Mouse (Mus musculus) megakaryocyte-erythroid progenitor cell, adult 5-6 weeks (primary cell): ENCODE results near the gene Ap1g2. TPM values are rescaled to one million over a fixed set of nuclear protein-coding genes. Genes with fewer than 3 reads are reported as not detected.

ENCODE experiments used
- ATAC-seq: replicated peaks from 2 replicates; pipeline ENCODE4 v1.8.0; 2016; ENCODE audit warnings: mild to moderate bottlenecking, inconsistent platforms; ENCODE audit not compliant: severe bottlenecking, poor library complexity, low FRiP score, low TSS enrichment
- total RNA-seq, 2 experiments: library from RNA; stranded (forward) in 1 of 2; stranded (reverse) in 1 of 2; fragments of 200-1000, 215-1000 nt in 1 of 2; fragments of >200 nt in 1 of 2; fragmentation: Nextera tagmentation in 1 of 2; gene quantifications; 2 replicates each; pipeline ENCODE4 v1.2.3; 2014 to 2017

The Ap1g2 gene
- total RNA-seq, 2 experiments from 2014 or later: 27.0 to 109 TPM

DNA sequence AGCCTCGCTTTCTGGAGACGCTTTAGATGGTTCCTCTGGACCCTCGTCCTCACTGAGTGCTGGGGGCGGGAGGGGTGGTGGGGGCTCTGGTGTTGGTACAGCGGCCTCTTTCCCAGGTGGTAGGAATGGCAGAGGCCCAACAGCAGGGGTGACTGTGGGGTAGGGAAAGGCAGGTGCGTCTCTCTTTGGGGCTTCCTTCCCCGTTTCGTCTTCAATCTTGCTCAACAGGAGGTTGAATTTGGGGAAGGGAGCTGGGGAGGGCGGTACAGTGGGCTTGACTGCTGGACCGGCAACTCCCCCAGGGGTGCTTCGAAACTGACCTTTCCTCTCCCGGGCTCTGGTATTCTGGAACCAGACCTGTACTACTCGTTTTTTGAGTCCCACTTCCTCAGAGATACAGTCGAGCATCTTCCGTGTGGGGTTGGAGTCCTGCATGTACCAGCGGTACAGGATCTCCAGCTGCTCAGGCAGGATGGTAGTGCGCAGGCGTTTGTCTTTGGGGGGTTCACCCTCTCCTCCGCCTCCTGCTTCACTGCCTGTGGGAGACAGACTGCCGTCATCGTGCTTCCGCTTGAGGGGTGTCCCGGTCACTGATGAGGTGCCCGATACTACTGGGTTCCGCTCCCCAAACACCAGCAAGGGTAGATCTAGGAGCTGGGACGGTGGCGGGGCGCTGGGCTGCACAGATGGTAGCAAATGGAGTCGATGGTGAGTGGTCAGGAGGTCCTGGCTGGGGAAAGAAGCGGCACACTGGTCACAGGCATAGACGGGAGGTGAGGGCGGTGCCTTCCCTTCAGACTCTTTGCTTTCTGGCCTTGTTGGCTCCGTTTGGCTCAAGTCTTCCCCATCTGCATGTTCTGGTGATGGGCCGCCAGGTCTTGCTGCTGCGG lies 41.7 kb downstream of the Ap1g2 start:
- no peak for ATAC-seq

DNA sequence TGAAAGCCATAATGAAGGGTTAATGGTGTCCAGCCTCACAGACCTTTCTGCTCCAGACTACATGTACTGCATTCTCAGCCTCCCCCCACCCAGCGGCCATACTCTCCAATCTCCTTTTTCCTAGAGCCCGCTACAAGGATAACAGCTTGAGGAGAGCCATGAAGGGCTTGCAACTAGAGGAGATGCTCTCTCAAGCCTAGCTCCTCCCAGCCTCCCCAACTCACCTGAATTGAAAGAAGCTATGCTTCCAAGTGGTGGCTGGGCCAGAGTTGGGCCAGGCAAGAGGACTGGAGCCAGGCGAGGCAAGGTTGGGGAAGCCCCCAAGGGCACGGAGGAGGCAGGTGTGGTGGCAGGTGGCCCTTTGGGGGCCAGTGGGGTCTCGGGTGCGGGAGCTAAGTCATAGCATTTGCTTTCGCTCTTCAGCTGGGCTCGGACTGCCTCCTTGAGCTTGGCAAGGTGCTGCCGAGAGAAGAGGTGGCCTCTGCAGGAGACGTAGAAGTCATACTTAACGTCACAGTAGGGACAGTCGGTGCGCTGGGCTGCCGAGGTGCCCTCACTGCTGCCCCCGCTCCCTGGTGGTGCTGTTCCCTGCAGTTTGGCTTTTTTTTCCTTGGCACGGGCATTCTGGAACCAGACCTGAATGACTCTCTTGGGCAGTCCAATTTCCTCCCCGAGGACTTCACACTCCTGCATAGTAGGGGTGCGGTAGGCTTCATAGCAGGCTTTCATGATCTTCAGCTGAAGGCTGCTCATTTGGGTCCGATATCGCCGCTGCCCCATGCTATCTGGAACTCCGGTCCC lies 42.6 kb downstream of the Ap1g2 start:
- no peak for ATAC-seq

- ATAC-seq: no peak
Measured at GRCm38 (mm10) chr14:55063117-55063516, 43.3 kb downstream of the Ap1g2 start.

DNA sequence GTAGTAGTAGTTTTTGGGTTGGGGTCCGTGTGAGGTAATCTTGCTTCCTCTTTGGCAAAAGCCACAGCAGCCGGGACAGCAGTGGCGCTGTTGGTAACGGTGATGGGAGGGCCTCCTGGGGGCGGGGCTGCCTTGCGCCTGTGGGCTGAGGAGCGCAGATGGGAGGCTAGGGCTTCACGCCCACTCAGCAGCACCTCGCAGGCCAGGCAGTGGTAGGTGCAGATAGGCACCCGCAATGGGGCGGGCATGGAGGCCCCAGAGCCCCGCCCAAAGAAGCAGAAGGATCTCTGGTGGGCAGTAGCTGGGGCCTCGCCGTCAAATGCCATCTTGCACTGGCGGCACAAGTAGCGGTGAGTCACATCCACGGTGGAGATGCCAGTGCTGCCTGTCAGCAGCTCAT lies 43.8 kb downstream of the Ap1g2 start:
- ATAC-seq: peak; percentile 97

- ATAC-seq: no peak
Measured at GRCm38 (mm10) chr14:55061845-55062244, 44.5 kb downstream of the Ap1g2 start.

DNA sequence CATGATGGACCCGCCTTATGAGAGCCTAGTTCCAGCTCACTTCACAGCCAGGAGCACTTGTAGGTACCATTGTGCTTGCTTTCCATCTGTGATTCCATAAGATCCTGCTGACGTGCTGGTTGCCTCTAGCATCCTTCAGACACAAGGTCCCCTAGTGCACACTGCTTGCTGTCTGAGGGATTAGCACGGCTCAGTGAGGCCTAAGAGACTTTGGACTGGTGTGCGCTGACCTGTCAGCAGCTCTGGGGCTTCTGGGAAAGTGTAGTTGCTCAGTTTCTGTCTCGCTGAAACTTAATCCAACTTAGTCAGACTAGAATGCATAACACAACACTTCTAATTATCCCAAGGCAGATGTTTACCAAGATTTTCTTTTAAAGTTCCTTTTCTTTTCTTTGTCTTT lies 46.5 kb downstream of the Ap1g2 start:
- no peak for ATAC-seq

DNA sequence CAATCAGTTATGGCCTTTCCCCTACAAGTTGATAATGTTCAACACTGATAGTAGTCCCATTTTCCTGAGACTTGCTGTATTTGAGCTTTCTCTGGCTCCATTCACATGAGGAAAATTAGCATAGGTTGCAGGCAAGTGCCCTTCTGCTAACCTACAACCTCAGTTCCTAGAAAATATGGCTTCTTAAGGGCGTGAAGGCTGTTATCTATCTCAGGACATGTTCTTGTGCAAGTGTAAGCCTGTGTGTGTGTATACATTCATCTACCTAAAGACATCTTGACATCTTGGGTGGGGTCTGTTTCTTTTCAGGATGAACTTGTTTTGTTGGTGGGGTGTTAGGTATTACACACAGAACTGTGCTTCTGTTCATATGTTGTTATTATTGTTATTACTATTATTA lies 47.4 kb downstream of the Ap1g2 start:
- ATAC-seq: no peak

- peak; percentile 83 for ATAC-seq
Measured at GRCm38 (mm10) chr14:55055167-55055834, 51.1 kb downstream of the Ap1g2 start.

GRCm38 (mm10) chr14:55054191-55054749 lies 52.1 kb downstream of the Ap1g2 start:
- ATAC-seq: no peak

GRCm38 (mm10) chr14:55053708-55054190 lies 52.6 kb downstream of the Ap1g2 start:
- ATAC-seq: no peak

- ATAC-seq: no peak
Measured at GRCm38 (mm10) chr14:55053050-55053449, 53.3 kb downstream of the Ap1g2 start.

GRCm38 (mm10) chr14:55052496-55052895 lies 53.9 kb downstream of the Ap1g2 start:
- no peak for ATAC-seq

Other genes starting within 250 kb of the Ap1g2 start
- gene Homez, start 235.6 kb downstream of the Ap1g2 start, total RNA-seq (2014; fragmentation: Nextera tagmentation): 1.2 and 16.1 TPM in 2 replicates
- gene Homez, start 235.6 kb downstream of the Ap1g2 start, total RNA-seq (2017): 1.5 and 6.1 TPM in 2 replicates
- gene Ppp1r3e, start 229.0 kb downstream of the Ap1g2 start, total RNA-seq (2014; fragmentation: Nextera tagmentation): 15.9 and 16.7 TPM in 2 replicates
- 1.6 and 2.5 TPM in 2 replicates for gene Ppp1r3e, start 229.0 kb downstream of the Ap1g2 start, total RNA-seq (2017)
- gene Bcl2l2, start 223.2 kb downstream of the Ap1g2 start, total RNA-seq (2014; fragmentation: Nextera tagmentation): 7.3 and 9.4 TPM in 2 replicates
- 3.3 and 7.5 TPM in 2 replicates for gene Bcl2l2, start 223.2 kb downstream of the Ap1g2 start, total RNA-seq (2017)
- gene Gm20521, start 223.2 kb downstream of the Ap1g2 start, total RNA-seq (2014; fragmentation: Nextera tagmentation): 1.4 TPM in 1 of 2 replicates, not detected in the other
- gene Gm20521, start 223.2 kb downstream of the Ap1g2 start, total RNA-seq (2017): not detected in 2 replicates
- gene Pabpn1, start 214.1 kb downstream of the Ap1g2 start, total RNA-seq (2014; fragmentation: Nextera tagmentation): 240 and 264 TPM in 2 replicates
- gene Pabpn1, start 214.1 kb downstream of the Ap1g2 start, total RNA-seq (2017): 332 and 476 TPM in 2 replicates
- 2.2 TPM in 1 of 2 replicates, not detected in the other for gene Slc22a17, start 193.5 kb downstream of the Ap1g2 start, total RNA-seq (2014; fragmentation: Nextera tagmentation)
- 4.9 TPM in 1 of 2 replicates, not detected in the other for gene Slc22a17, start 193.5 kb downstream of the Ap1g2 start, total RNA-seq (2017)
- gene Efs, start 180.5 kb downstream of the Ap1g2 start, total RNA-seq (2014; fragmentation: Nextera tagmentation): not detected in 2 replicates
- not detected in 2 replicates for gene Efs, start 180.5 kb downstream of the Ap1g2 start, total RNA-seq (2017)
- not detected in 2 replicates for gene Il25, start 173.9 kb downstream of the Ap1g2 start, total RNA-seq (2014; fragmentation: Nextera tagmentation)
- gene Il25, start 173.9 kb downstream of the Ap1g2 start, total RNA-seq (2017): not detected in 2 replicates
- gene Cmtm5, start 170.3 kb downstream of the Ap1g2 start, total RNA-seq (2014; fragmentation: Nextera tagmentation): not detected in 2 replicates
- not detected in 2 replicates for gene Cmtm5, start 170.3 kb downstream of the Ap1g2 start, total RNA-seq (2017)
- gene Myh6, start 139.7 kb downstream of the Ap1g2 start, total RNA-seq (2014; fragmentation: Nextera tagmentation): not detected in 2 replicates
- not detected in 2 replicates for gene Myh6, start 139.7 kb downstream of the Ap1g2 start, total RNA-seq (2017)
- gene Gm17428, start 129.7 kb downstream of the Ap1g2 start, total RNA-seq (2014; fragmentation: Nextera tagmentation): not detected in 2 replicates
- not detected in 2 replicates for gene Gm17428, start 129.7 kb downstream of the Ap1g2 start, total RNA-seq (2017)
- not detected in 2 replicates for gene Myh7, start 112.0 kb downstream of the Ap1g2 start, total RNA-seq (2014; fragmentation: Nextera tagmentation)
- gene Myh7, start 112.0 kb downstream of the Ap1g2 start, total RNA-seq (2017): not detected in 2 replicates
- 63.6 and 71.5 TPM in 2 replicates for gene Ngdn, start 91.1 kb downstream of the Ap1g2 start, total RNA-seq (2014; fragmentation: Nextera tagmentation)
- gene Ngdn, start 91.1 kb downstream of the Ap1g2 start, total RNA-seq (2017): 53.4 and 64.6 TPM in 2 replicates
- gene Zfhx2, start 14.3 kb downstream of the Ap1g2 start, total RNA-seq (2014; fragmentation: Nextera tagmentation): 5.6 and 7.8 TPM in 2 replicates
- gene Zfhx2, start 14.3 kb downstream of the Ap1g2 start, total RNA-seq (2017): 0.19 and 1.4 TPM in 2 replicates
- 9.2 and 10.4 TPM in 2 replicates for gene Thtpa, start 11.8 kb downstream of the Ap1g2 start, total RNA-seq (2014; fragmentation: Nextera tagmentation)
- 5.1 and 6.4 TPM in 2 replicates for gene Thtpa, start 11.8 kb downstream of the Ap1g2 start, total RNA-seq (2017)
- not detected in 2 replicates for gene Jph4, start 10.3 kb upstream of the Ap1g2 start, total RNA-seq (2014; fragmentation: Nextera tagmentation)
- 0.05 TPM in 1 of 2 replicates, not detected in the other for gene Jph4, start 10.3 kb upstream of the Ap1g2 start, total RNA-seq (2017)
- gene Dhrs2, start 115.4 kb upstream of the Ap1g2 start, total RNA-seq (2014; fragmentation: Nextera tagmentation): not detected in 2 replicates
- not detected in 2 replicates for gene Dhrs2, start 115.4 kb upstream of the Ap1g2 start, total RNA-seq (2017)